ENCODE assay signal across 15 mouse cellular contexts in the genomic region with DNA sequence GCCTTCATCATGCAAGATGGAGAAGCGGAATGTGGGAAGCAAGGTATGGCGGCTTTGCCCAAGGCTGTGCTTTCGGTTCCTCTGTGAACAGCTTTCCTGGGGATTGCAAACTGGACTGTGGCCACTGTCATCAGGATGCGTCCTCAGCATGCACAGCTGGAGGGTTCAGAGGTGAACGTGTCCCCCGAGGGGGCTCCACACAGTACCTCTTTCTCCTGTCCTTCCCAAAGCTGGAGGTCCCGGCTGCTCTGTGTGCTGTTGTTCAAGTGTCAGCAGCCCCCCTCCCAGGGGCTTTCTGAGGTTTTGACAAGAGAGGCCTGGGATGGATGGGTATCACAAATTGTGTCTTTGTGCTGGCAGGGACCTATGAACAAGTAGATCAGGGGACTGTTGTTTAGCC. TPM values are rescaled to one million over a fixed set of nuclear protein-coding genes. Genes with fewer than 3 reads are reported as not detected.
"Had no signal": no experiment of that assay in that cellular context is flagged by ENCODE, and none has a peak within 500 bp of the region (broad histone marks: within the 10 kb centered on the region; RNA-seq: fewer than 3 reads in every experiment).

No protein-coding gene starts in this region.

- H3K9ac ChIP-seq: limb, embryonic 13.5 days; liver, embryonic 14.5 days had no signal

- H3K9me3 ChIP-seq: limb, embryonic 13.5 days had no signal

- H3K36me3 ChIP-seq: limb, embryonic 13.5 days had no signal

- H3K27me3 ChIP-seq: limb, embryonic 13.5 days had no signal

- H3K4me3 ChIP-seq: limb, embryonic 13.5 days had no signal

- DNase-seq: kidney, adult 11 months; kidney, postnatal 14 days; left cerebral cortex, postnatal 4 days; lung, adult 18-20 months; midbrain, embryonic 14.5 days; right cerebral cortex, adult 18-20 months; thymus, adult 18-20 months; thymus, postnatal 14 days had no signal

- H3K27ac ChIP-seq: limb, embryonic 13.5 days; liver, embryonic 14.5 days; stomach, postnatal 0 days had no signal

- H3K4me2 ChIP-seq: limb, embryonic 13.5 days had no signal

RNA-seq across cellular contexts. Expression of gene A330070K13Rik, which starts 2.0 kb away (rescaled TPM):
- polyA plus RNA-seq: kidney, embryonic 14.5 days; large intestine, adult 2 months; limb, embryonic 13.5 days; liver, adult 2 months; liver, embryonic 14.5 days; lung, embryonic 16.5 days; midbrain, embryonic 14.5 days; stomach, postnatal 0 days had no signal

RNA-seq across cellular contexts. Expression of gene Caln1, which starts 17.2 kb away (rescaled TPM):
- polyA plus RNA-seq: liver, embryonic 14.5 days; lung, embryonic 16.5 days had no signal
